Mouse (Mus musculus): ENCODE data around the gene Ccdc24. TPM values are rescaled to one million over a fixed set of nuclear protein-coding genes. Genes with fewer than 3 reads are reported as not detected.

Gene Ccdc24
- total and polyA plus RNA-seq, 3 experiments, result 0.19 to 0.36 TPM; not detected in 1

DNA sequence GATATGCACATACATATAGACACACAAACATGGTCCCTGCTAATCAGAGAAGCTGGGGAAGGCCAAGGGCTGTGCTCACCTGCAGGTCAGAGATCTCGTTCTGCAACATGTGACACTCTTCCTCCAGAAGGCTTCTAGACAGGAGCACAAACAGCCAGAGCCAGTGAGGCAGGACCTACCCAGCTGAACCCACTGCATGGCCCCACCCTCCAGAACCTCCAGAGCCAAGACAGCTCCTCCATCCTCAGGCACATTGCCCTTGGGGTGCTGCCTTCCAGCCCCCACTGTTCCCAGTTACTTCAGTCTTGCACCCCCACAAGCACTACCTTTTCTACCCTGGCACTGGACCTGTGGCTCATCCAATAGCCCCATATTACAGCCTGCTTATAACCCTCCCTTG, 1.9 kb downstream of the Ccdc24 start:
- no peaks in the 10 kb centered on the region for H3K27me3 ChIP-seq (ENCODE audit: control insufficient read depth in 1 of 2, insufficient read depth in 2 of 2, low read length in 2 of 2)
- H3K36me3 ChIP-seq (ENCODE audit: control insufficient read depth in 1 of 2, insufficient read depth in 2 of 2, low read length in 2 of 2), result no peaks in the 10 kb centered on the region; a peak in 1 of 4 replicates
- no peaks in the 10 kb centered on the region for H3K9me3 ChIP-seq (replicated peaks; ENCODE audit: insufficient read depth, low read length)
- no peaks in the 10 kb centered on the region for H3K4me1 ChIP-seq (ENCODE audit: control insufficient read depth in 1 of 2, insufficient read depth in 2 of 2, low read length in 2 of 2)
- TF ChIP-seq ELF1 (IDR thresholded peaks at IDR 0.05; ENCODE audit: low read depth, low read length) (no peak), EP300 (IDR thresholded peaks at IDR 0.05; ENCODE audit: low read depth in 1 of 2, low read length in 2 of 2) (no peak), HCFC1 (IDR thresholded peaks at IDR 0.05; ENCODE audit: low read depth, low read length) (no peak), USF2 (IDR thresholded peaks at IDR 0.05; ENCODE audit: borderline replicate concordance in 1 of 2, insufficient read depth in 1 of 2, low read depth in 1 of 2, low read length in 2 of 2) (no peak)
- no peak overlapping the region for H3K27ac ChIP-seq (ENCODE audit: control insufficient read depth, low read depth, low read length)
- H3K4me3 ChIP-seq (ENCODE audit: control insufficient read depth in 1 of 2, insufficient read depth in 1 of 2, low read depth in 2 of 2, low read length in 2 of 2), result no peak overlapping the region
- H3K79me2 ChIP-seq (ENCODE audit: control insufficient read depth, insufficient read depth, low read length, poor library complexity), result no peaks in the 10 kb centered on the region
- H3K9ac ChIP-seq (ENCODE audit: control insufficient read depth, low read depth, low read length, poor library complexity, severe bottlenecking), result no peak overlapping the region
- DNase-seq (ENCODE audit: low read depth, low spot score), result no peak

DNA sequence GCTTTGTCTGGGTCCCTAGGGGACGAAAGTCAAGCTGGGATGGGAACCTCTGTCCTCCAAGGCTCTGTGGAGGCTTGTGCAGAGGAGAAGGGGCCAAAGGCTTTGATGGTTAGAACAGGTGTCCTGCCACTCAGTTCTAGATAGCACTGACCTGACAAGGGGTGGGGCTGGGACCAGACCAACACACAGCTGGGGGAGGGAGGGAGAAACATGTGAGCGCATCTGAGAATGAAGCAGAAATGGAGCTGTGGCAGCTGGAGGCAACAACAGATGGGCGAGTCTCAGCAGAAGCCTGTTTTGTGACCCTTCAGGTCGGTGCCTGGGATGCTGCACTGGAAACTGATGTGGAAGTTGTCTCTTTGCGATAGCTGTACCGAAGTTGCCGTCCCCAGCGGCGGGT, 3.0 kb downstream of the Ccdc24 start:
- no peaks in the 10 kb centered on the region; a peak in 1 of 4 replicates for H3K36me3 ChIP-seq (ENCODE audit: control insufficient read depth in 1 of 2, insufficient read depth in 2 of 2, low read length in 2 of 2)
- no peak overlapping the region for H3K4me3 ChIP-seq (ENCODE audit: control insufficient read depth in 1 of 2, insufficient read depth in 1 of 2, low read depth in 2 of 2, low read length in 2 of 2)
- no peak for TF ChIP-seq GABPA (IDR thresholded peaks at IDR 0.05; ENCODE audit: low read depth, low read length)
- TF ChIP-seq JUND (IDR thresholded peaks at IDR 0.05; ENCODE audit: low read depth, low read length), result no peak
- TF ChIP-seq POLR2AphosphoS5 (IDR thresholded peaks at IDR 0.05; ENCODE audit: borderline replicate concordance, low read depth, low read length), result no peak
- TF ChIP-seq ZMIZ1 (IDR thresholded peaks at IDR 0.05; ENCODE audit: low read depth, low read length), result no peak
- TF ChIP-seq RAD21 (IDR thresholded peaks at IDR 0.05; ENCODE audit: low read depth, low read length), result no peak
- TF ChIP-seq MAFK (IDR thresholded peaks at IDR 0.05; ENCODE audit: borderline replicate concordance, low read depth, low read length), result no peak
- no peaks in the 10 kb centered on the region for H3K79me2 ChIP-seq (ENCODE audit: control insufficient read depth, insufficient read depth, low read length, poor library complexity)
- H3K9me3 ChIP-seq (replicated peaks; ENCODE audit: insufficient read depth, low read length), result no peaks in the 10 kb centered on the region
- no peak overlapping the region for H3K9ac ChIP-seq (ENCODE audit: control insufficient read depth, low read depth, low read length, poor library complexity, severe bottlenecking)
- DNase-seq (ENCODE audit: low read depth, low spot score), result no peak
- H3K4me1 ChIP-seq (ENCODE audit: control insufficient read depth in 1 of 2, insufficient read depth in 2 of 2, low read length in 2 of 2), result no peaks in the 10 kb centered on the region
- no peak overlapping the region for H3K27ac ChIP-seq (ENCODE audit: control insufficient read depth, low read depth, low read length)
- H3K27me3 ChIP-seq (ENCODE audit: control insufficient read depth in 1 of 2, insufficient read depth in 2 of 2, low read length in 2 of 2), result no peaks in the 10 kb centered on the region

DNA sequence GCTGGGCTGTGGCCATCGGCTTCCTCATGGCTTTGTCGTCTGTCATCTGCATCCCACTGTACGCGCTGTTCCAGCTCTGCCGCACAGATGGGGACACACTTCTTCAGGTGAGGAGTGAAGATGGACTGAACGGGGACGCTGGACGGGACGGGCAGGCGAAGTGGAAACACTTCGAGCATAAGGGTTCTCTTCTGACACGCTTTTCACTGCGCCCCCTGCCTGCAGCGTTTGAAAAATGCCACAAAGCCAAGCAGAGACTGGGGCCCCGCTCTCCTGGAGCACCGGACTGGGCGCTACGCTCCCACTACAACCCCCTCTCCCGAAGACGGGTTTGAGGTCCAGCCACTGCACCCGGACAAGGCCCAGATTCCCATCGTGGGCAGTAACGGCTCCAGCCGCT, 4.5 kb downstream of the Ccdc24 start:
- peak; percentile 23 for DNase-seq (ENCODE audit: low read depth, low spot score)
- TF ChIP-seq CTCF (IDR thresholded peaks at IDR 0.05 in 2 of 3, conservative IDR thresholded peaks at IDR 0.05 in 1 of 3; ENCODE audit: control insufficient read depth in 1 of 3, insufficient read depth in 1 of 3, low read depth in 2 of 3, low read length in 3 of 3, poor library complexity in 1 of 3, severe bottlenecking in 1 of 3), result peak; percentile 13 to 68 (median 45); a peak in 5 of 6 replicates
- no peak; the same call in 1 of the 2 replicates for TF ChIP-seq ZC3H11A (IDR thresholded peaks at IDR 0.05; ENCODE audit: low read depth, low read length)
- no peak for TF ChIP-seq MXI1 (IDR thresholded peaks at IDR 0.05; ENCODE audit: low read depth, low read length)
- peak; percentile 15 for TF ChIP-seq RAD21 (IDR thresholded peaks at IDR 0.05; ENCODE audit: low read depth, low read length)
- TF ChIP-seq KAT2A (conservative IDR thresholded peaks at IDR 0.05; ENCODE audit: low read depth, low read length), result no peak
- peak; percentile 53 for TF ChIP-seq SMC3 (IDR thresholded peaks at IDR 0.05; ENCODE audit: low read depth, low read length)
- no peak for TF ChIP-seq ZKSCAN1 (IDR thresholded peaks at IDR 0.05; ENCODE audit: low read depth, low read length)
- Histone ChIP-seq H3K4me3 (ENCODE audit: control insufficient read depth in 1 of 2, insufficient read depth in 1 of 2, low read depth in 2 of 2, low read length in 2 of 2) (no peak overlapping the region), H3K9me3 (replicated peaks; ENCODE audit: insufficient read depth, low read length) (no peaks in the 10 kb centered on the region), H3K27ac (ENCODE audit: control insufficient read depth, low read depth, low read length) (no peak overlapping the region), H3K27me3 (ENCODE audit: control insufficient read depth in 1 of 2, insufficient read depth in 2 of 2, low read length in 2 of 2) (no peaks in the 10 kb centered on the region), H3K9ac (ENCODE audit: control insufficient read depth, low read depth, low read length, poor library complexity, severe bottlenecking) (no peak overlapping the region), H3K79me2 (ENCODE audit: control insufficient read depth, insufficient read depth, low read length, poor library complexity) (no peaks in the 10 kb centered on the region), H3K4me1 (ENCODE audit: control insufficient read depth in 1 of 2, insufficient read depth in 2 of 2, low read length in 2 of 2) (no peaks in the 10 kb centered on the region), H3K36me3 (ENCODE audit: control insufficient read depth in 1 of 2, insufficient read depth in 2 of 2, low read length in 2 of 2) (no peaks in the 10 kb centered on the region; a peak in 1 of 4 replicates)

Data from MEL (cell line).